Mouse (Mus musculus) neural tube, embryonic 15.5 days (tissue): Measurements from ENCODE around the gene Ndufaf4. TPM values are rescaled to one million over a fixed set of nuclear protein-coding genes. Genes with fewer than 3 reads are reported as not detected.

Experiments used
- ATAC-seq: fragments of 200-750 bp; cut with Nextera tagmentation; 2 replicates; pipeline ENCODE4 v1.8.0; 2017; ENCODE audit warnings: mild to moderate bottlenecking, moderate TSS enrichment, moderate library complexity; ENCODE audit not compliant: low FRiP score
- H3K27ac ChIP-seq: fragments of 300-500 bp; sonication (generic); replicated peaks from 2 replicates; pipeline ENCODE4 v1.5.1; 2015; ENCODE audit warnings: mild to moderate bottlenecking, inconsistent platforms
- H3K27me3 ChIP-seq: fragments of 300-500 bp; sonication (generic); replicated peaks from 2 replicates; pipeline ENCODE4 v1.6.1; 2015; ENCODE audit warnings: inconsistent platforms
- H3K36me3 ChIP-seq: fragments of 300-500 bp; sonication (generic); 2 replicates; pipeline ENCODE4 v1.6.1; 2015; ENCODE audit warnings: inconsistent platforms
- H3K4me1 ChIP-seq: fragments of 300-500 bp; sonication (generic); 2 replicates; pipeline ENCODE4 v1.6.1; 2015; ENCODE audit warnings: inconsistent platforms
- H3K4me2 ChIP-seq: fragments of 300-500 bp; sonication (generic); 2 replicates; pipeline ENCODE4 v1.6.1; 2015; ENCODE audit warnings: inconsistent platforms, mild to moderate bottlenecking, moderate library complexity
- H3K4me3 ChIP-seq: fragments of 300-500 bp; sonication (generic); replicated peaks from 2 replicates; pipeline ENCODE4 v1.5.1; 2015; ENCODE audit warnings: mild to moderate bottlenecking, inconsistent platforms
- H3K9ac ChIP-seq: fragments of 300-500 bp; sonication (generic); replicated peaks from 2 replicates; pipeline ENCODE4 v1.6.1; 2015; ENCODE audit warnings: mild to moderate bottlenecking, inconsistent platforms
- H3K9me3 ChIP-seq: fragments of 300-500 bp; sonication (generic); replicated peaks from 2 replicates; pipeline ENCODE4 v1.6.1; 2016; ENCODE audit warnings: inconsistent platforms
- WGBS: fragments of 180-500 bp; shearing (Covaris S2); methylation state at CpG from one replicate; pipeline ENCODE4 v1.1.7; 2015; ENCODE audit warnings: mixed read lengths; 5-methylcytosine and 5-hydroxymethylcytosine counted together
- polyA plus RNA-seq: library from polyadenylated mRNA; unstranded; fragments of >200 nt; fragmentation: Nextera tagmentation; extraction: Ambion mirVana; gene quantifications from 2 replicates; pipeline ENCODE4 v1.2.1, GENCODE M21; 2015

Gene Ndufaf4
- polyA plus RNA-seq, 1 experiment from 2014 or later = 69.7 TPM

GRCm38 (mm10) chr4:24907745-24908144 is 9.9 kb downstream of the Ndufaf4 start:
- Histone ChIP-seq H3K9ac (no peak overlapping the region), H3K36me3 (peaks cover 9% of the 10 kb centered on the region), H3K27me3 (no peaks in the 10 kb centered on the region), H3K9me3 (no peaks in the 10 kb centered on the region), H3K4me1 (no peaks in the 10 kb centered on the region), H3K4me3 (no peak overlapping the region), H3K27ac (no peak overlapping the region), H3K4me2 (no peak overlapping the region)
- WGBS = 69% methylated on average over 3 of the region's 3 CpGs
- no peak for ATAC-seq

DNA sequence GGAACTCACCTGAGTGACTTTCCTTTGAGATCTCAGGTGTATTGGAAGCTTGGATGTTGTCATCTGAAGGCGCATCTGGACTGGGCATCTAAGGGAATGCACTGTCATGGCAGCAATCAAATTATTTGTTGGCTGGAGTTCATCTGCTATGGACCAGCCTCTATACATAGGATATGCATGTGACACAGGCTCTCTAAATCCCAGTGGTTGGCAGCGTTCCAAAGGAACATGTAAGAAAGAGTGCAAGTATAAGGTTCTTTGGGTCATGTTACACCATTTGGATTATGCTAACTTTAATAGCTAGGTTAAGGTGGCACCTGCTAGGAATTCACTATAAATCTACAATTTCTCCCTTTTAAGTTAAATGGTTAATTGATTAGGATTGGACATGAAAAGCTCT is 17.7 kb downstream of the Ndufaf4 start:
- WGBS = 95% methylated on average over 2 of the region's 2 CpGs
- Histone ChIP-seq H3K27me3 (no peaks in the 10 kb centered on the region), H3K9me3 (no peaks in the 10 kb centered on the region), H3K4me2 (no peak overlapping the region), H3K27ac (no peak overlapping the region), H3K4me1 (no peaks in the 10 kb centered on the region), H3K36me3 (no peaks in the 10 kb centered on the region), H3K4me3 (no peak overlapping the region), H3K9ac (no peak overlapping the region)
- no peak for ATAC-seq

GRCm38 (mm10) chr4:24920006-24920577 is 22.2 kb downstream of the Ndufaf4 start:
- Histone ChIP-seq H3K9ac (no peak overlapping the region), H3K27ac (no peak overlapping the region), H3K9me3 (no peaks in the 10 kb centered on the region), H3K4me1 (no peaks in the 10 kb centered on the region), H3K4me2 (no peak overlapping the region), H3K4me3 (no peak overlapping the region), H3K36me3 (no peaks in the 10 kb centered on the region), H3K27me3 (no peaks in the 10 kb centered on the region)
- ATAC-seq = no peak
- 70% methylated on average over 5 of the region's 5 CpGs for WGBS

DNA sequence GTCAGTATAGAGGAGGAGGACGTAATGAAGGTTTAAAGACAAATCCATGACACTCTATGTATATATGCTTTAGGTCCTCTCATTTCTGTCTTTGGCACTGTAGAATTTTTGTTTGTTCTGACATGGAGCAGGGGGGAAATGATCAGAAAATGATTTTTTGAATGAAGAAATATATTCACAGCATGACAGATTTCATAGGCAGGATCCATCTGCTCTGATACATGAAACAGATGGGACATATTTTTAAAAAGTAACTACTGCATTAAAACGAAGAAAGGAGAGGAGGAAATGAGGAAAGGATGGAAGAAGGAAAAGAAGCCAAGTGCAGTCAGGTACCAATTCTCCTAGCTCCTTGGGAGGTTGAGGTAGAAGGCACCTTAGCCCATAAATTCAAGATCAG is 26.8 kb downstream of the Ndufaf4 start:
- Histone ChIP-seq H3K9ac (no peak overlapping the region), H3K27ac (no peak overlapping the region), H3K4me1 (no peaks in the 10 kb centered on the region), H3K27me3 (no peaks in the 10 kb centered on the region), H3K9me3 (no peaks in the 10 kb centered on the region), H3K36me3 (no peaks in the 10 kb centered on the region), H3K4me3 (no peak overlapping the region), H3K4me2 (no peak overlapping the region)
- WGBS = 72% methylated on average over 2 of the region's 2 CpGs
- no peak for ATAC-seq

- no peaks in the 10 kb centered on the region for H3K9me3 ChIP-seq
- WGBS = 76% methylated on average over 5 of the region's 5 CpGs
- no peaks in the 10 kb centered on the region for H3K27me3 ChIP-seq
- no peak for ATAC-seq
- no peaks in the 10 kb centered on the region for H3K36me3 ChIP-seq
- no peak overlapping the region for H3K9ac ChIP-seq
- no peak overlapping the region for H3K27ac ChIP-seq
- H3K4me2 ChIP-seq = no peak overlapping the region
- H3K4me1 ChIP-seq = no peaks in the 10 kb centered on the region
- no peak overlapping the region for H3K4me3 ChIP-seq
Observed at GRCm38 (mm10) chr4:24928260-24928780, 30.4 kb downstream of the Ndufaf4 start.

DNA sequence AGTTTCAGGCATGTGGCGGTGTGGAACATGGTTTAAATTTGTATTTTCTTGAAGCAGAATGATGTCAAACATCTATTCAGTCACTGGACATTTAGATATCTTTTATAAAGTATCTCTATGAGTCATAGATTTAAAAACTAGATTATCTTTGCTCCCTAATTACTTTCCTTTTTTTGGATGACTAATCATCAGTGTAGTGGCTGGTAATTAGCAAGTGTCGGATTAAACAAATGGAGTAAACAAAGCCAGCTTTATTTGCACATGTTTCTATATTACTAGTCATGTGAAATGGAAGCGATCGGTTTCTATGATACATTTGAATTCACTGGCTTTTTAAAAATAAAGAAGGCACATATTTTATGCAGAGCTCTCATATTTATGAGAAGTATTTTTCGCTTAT is 31.0 kb downstream of the Ndufaf4 start:
- ATAC-seq = no peak
- Histone ChIP-seq H3K4me1 (no peaks in the 10 kb centered on the region), H3K27ac (no peak overlapping the region), H3K9ac (no peak overlapping the region), H3K27me3 (no peaks in the 10 kb centered on the region), H3K4me2 (no peak overlapping the region), H3K36me3 (no peaks in the 10 kb centered on the region), H3K9me3 (no peaks in the 10 kb centered on the region), H3K4me3 (no peak overlapping the region)
- 73% methylated on average over 5 of the region's 5 CpGs for WGBS

DNA sequence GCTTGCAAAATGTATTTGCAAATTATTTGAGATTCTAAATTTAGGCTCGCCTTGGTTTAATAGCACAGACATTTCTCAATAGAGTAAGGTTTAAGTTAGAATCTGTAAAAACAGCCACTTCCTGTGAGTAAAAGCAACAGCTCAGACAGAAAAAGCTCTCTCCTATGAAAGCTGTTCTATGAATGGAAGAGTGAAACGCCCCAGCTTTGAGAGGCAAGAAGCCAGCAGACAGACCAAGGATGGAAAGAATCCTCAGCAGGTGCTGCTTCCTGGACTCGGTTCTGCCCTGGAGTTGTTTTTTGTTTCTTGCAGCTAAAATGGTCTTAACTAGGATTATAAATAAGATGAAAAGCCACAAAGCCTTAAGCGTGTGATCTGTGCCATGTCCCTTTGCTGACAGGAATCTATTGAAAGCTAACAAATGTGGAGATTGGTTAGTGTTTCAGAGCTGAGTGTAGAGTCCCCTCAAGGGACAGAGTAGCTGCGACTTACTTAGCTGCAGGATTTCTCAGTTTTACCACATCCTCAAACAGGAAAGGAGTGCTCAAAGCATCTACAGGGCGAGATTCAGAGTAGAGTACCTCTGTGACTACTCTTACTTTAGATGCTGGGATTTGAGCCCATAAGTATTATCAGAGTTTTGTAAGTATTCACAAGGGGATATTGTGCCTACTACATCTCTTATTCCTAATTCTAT is 45.0 kb downstream of the Ndufaf4 start:
- Histone ChIP-seq H3K27me3 (no peaks in the 10 kb centered on the region), H3K9ac (no peak overlapping the region), H3K9me3 (no peaks in the 10 kb centered on the region), H3K4me1 (no peaks in the 10 kb centered on the region), H3K36me3 (no peaks in the 10 kb centered on the region), H3K4me2 (no peak overlapping the region), H3K4me3 (no peak overlapping the region), H3K27ac (no peak overlapping the region)
- 69% methylated on average over 6 of the region's 6 CpGs for WGBS
- no peak for ATAC-seq

Other genes starting within 250 kb of the Ndufaf4 start
- 33.9 and 36.0 TPM in 2 replicates for gene Klhl32, start 47.0 kb upstream of the Ndufaf4 start, polyA plus RNA-seq
- 1.3 and 2.3 TPM in 2 replicates for gene Gpr63, start 68.3 kb downstream of the Ndufaf4 start, polyA plus RNA-seq